Mouse (Mus musculus): Measurements from ENCODE around the gene Mpp4. TPM values are rescaled to one million over a fixed set of nuclear protein-coding genes. Genes with fewer than 3 reads are reported as not detected.

The Mpp4 gene
- polyA plus RNA-seq, 1 experiment from 2014 or later: 0.34 TPM

DNA sequence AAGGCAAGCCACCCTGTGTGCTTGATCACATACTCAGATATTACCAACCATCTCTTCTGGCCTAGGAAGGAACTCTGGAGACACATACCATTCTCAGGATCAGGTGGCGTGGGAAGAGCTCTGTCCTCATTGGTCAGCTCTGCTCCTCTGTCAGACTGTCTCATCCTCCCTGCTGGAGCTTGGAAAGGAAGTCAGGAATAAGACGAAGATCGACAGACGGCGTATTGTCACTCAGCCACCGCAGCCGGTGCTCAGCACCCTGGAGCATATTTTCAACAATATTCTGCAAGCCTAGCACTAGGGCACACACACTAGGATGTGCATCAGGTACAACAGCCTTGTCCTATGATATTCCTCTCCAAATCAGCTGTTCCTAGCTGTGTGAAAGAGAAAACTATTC, 4.7 kb downstream of the Mpp4 start:
- Histone ChIP-seq H3K4me1 (ENCODE audit: control insufficient read depth in 2 of 2, insufficient read depth in 2 of 2, low read length in 2 of 2) (no peaks in the 10 kb centered on the region), H3K4me3 (ENCODE audit: control insufficient read depth in 1 of 2, insufficient read depth in 1 of 2, low read depth in 1 of 2, low read length in 2 of 2) (no peak overlapping the region), H3K27ac (replicated peaks in 1 of 2; ENCODE audit: control insufficient read depth in 1 of 2, insufficient read depth in 1 of 2, low read depth in 2 of 2, low read length in 2 of 2) (no peak overlapping the region), H3K9me3 (ENCODE audit: control insufficient read depth, low read length) (no peaks in the 10 kb centered on the region), H3K36me3 (ENCODE audit: control insufficient read depth, insufficient read depth, low read length) (peaks cover 11% of the 10 kb centered on the region), H3K27me3 (ENCODE audit: control insufficient read depth, insufficient read depth, low read length) (no peaks in the 10 kb centered on the region), H3K4me2 (ENCODE audit: low read length) (no peak overlapping the region), H3K9ac (ENCODE audit: low read length) (no peak overlapping the region)
- 81% methylated on average over 7 of the region's 7 CpGs for WGBS
- ATAC-seq (ENCODE audit: insufficient number of reproducible peaks, insufficient read depth, low FRiP score, low read depth): no peak

DNA sequence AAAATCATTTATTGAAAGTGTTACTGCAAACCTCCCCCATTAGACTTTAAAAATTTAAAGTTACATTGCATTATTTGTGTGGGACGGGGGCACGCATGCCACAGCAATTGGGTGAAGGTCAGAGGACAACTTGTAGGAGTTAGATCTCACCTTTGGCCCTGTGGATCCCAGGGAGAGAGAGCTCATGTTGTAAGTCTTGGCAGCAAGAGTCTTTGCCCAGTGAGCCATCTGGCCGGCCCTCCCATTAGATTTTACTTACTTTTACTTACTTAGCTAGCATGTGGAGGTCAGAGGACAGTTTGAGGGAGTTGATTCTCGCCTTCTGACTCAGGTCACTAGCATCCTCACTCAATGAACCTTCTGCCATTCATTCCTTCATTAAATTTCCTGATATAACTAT, 5.3 kb downstream of the Mpp4 start:
- H3K9ac ChIP-seq (ENCODE audit: low read length): no peak overlapping the region
- H3K36me3 ChIP-seq (ENCODE audit: control insufficient read depth, insufficient read depth, low read length): peaks cover 5% of the 10 kb centered on the region
- no peak overlapping the region for H3K4me2 ChIP-seq (ENCODE audit: low read length)
- no peaks in the 10 kb centered on the region for H3K9me3 ChIP-seq (ENCODE audit: control insufficient read depth, low read length)
- no peaks in the 10 kb centered on the region for H3K27me3 ChIP-seq (ENCODE audit: control insufficient read depth, insufficient read depth, low read length)
- 87% methylated on average over 4 of the region's 4 CpGs for WGBS
- ATAC-seq (ENCODE audit: insufficient number of reproducible peaks, insufficient read depth, low FRiP score, low read depth): no peak
- H3K4me3 ChIP-seq (ENCODE audit: control insufficient read depth in 1 of 2, insufficient read depth in 1 of 2, low read depth in 1 of 2, low read length in 2 of 2): no peak overlapping the region
- no peaks in the 10 kb centered on the region for H3K4me1 ChIP-seq (ENCODE audit: control insufficient read depth in 2 of 2, insufficient read depth in 2 of 2, low read length in 2 of 2)
- no peak overlapping the region for H3K27ac ChIP-seq (replicated peaks in 1 of 2; ENCODE audit: control insufficient read depth in 1 of 2, insufficient read depth in 1 of 2, low read depth in 2 of 2, low read length in 2 of 2)

DNA sequence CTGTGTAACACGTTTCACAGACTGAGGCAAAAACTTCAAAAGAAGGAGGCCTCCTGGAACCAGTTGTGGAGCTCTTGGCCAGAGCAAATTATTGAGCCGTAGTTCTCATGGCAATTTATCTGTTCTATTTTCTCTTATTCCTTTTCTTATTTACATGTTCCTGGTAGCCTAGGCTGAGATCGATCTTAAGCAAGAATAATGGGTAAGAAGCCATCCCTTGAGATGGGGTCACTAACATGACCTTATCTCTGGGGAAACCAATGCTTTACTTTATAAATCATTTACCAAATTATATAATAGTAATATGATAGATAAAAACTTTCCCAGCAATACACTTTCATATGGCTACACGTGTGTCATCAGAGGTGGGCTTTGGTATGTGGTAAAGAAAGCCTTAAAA, 10.8 kb downstream of the Mpp4 start:
- Histone ChIP-seq H3K4me3 (ENCODE audit: control insufficient read depth in 1 of 2, insufficient read depth in 1 of 2, low read depth in 1 of 2, low read length in 2 of 2) (no peak overlapping the region), H3K9me3 (ENCODE audit: control insufficient read depth, low read length) (no peaks in the 10 kb centered on the region), H3K4me1 (ENCODE audit: control insufficient read depth in 2 of 2, insufficient read depth in 2 of 2, low read length in 2 of 2) (no peaks in the 10 kb centered on the region), H3K27ac (replicated peaks in 1 of 2; ENCODE audit: control insufficient read depth in 1 of 2, insufficient read depth in 1 of 2, low read depth in 2 of 2, low read length in 2 of 2) (no peak overlapping the region), H3K27me3 (ENCODE audit: control insufficient read depth, insufficient read depth, low read length) (no peaks in the 10 kb centered on the region), H3K4me2 (ENCODE audit: low read length) (no peak overlapping the region), H3K9ac (ENCODE audit: low read length) (no peak overlapping the region), H3K36me3 (ENCODE audit: control insufficient read depth, insufficient read depth, low read length) (no peaks in the 10 kb centered on the region)
- 78% methylated on average over 4 of the region's 4 CpGs for WGBS
- ATAC-seq (ENCODE audit: insufficient number of reproducible peaks, insufficient read depth, low FRiP score, low read depth): no peak

DNA sequence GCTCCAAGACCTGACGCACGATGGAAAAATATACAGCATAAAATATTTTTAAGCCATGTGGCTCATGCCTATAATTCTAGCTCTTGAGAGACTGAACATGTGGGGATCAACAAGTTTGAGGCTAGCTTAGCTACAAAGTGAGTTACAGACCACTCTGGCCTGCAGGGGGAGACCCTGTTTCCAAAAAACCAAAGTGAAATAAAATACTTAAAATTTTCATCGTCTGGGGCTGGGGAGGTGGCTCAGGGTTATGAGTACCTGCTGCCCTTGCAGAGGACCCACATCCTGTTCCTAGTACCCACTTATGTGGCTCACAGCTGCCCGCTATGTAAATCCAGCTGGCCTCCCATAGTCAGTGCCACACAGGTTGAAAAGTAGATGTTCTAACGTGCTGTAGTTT, 12.6 kb downstream of the Mpp4 start:
- H3K4me1 ChIP-seq (ENCODE audit: control insufficient read depth in 2 of 2, insufficient read depth in 2 of 2, low read length in 2 of 2): no peaks in the 10 kb centered on the region
- H3K27ac ChIP-seq (replicated peaks in 1 of 2; ENCODE audit: control insufficient read depth in 1 of 2, insufficient read depth in 1 of 2, low read depth in 2 of 2, low read length in 2 of 2): no peak overlapping the region
- no peak overlapping the region for H3K4me2 ChIP-seq (ENCODE audit: low read length)
- 74% methylated on average over 5 of the region's 5 CpGs for WGBS
- H3K9ac ChIP-seq (ENCODE audit: low read length): no peak overlapping the region
- H3K4me3 ChIP-seq (ENCODE audit: control insufficient read depth in 1 of 2, insufficient read depth in 1 of 2, low read depth in 1 of 2, low read length in 2 of 2): no peak overlapping the region
- no peaks in the 10 kb centered on the region for H3K36me3 ChIP-seq (ENCODE audit: control insufficient read depth, insufficient read depth, low read length)
- no peaks in the 10 kb centered on the region for H3K27me3 ChIP-seq (ENCODE audit: control insufficient read depth, insufficient read depth, low read length)
- no peak for ATAC-seq (ENCODE audit: insufficient number of reproducible peaks, insufficient read depth, low FRiP score, low read depth)
- H3K9me3 ChIP-seq (ENCODE audit: control insufficient read depth, low read length): no peaks in the 10 kb centered on the region

DNA sequence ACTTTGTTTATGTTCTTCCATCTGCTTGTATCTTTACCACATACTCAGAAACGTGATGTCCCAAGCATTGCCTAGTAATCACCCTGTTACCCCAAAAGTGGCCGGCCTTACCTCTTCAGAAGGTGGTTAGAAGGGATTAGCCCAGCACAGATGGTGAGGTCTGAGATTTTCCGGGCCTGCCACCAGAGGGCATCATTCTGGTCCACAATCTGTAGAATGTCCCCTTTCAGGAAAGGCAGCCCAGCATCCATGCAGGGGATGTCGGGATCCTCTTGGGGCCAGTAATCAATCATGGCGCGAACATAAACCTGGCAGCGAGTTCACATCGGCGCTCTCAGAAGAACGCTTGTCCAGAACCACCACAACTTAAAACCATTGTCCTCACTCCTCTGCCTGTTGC, 18.6 kb downstream of the Mpp4 start:
- Histone ChIP-seq H3K9me3 (ENCODE audit: control insufficient read depth, low read length) (0 out of 2 replicates have a peak, but pooled peaks cover 5% of the 10 kb centered on the region), H3K4me3 (ENCODE audit: control insufficient read depth in 1 of 2, insufficient read depth in 1 of 2, low read depth in 1 of 2, low read length in 2 of 2) (no peak overlapping the region), H3K4me1 (ENCODE audit: control insufficient read depth in 2 of 2, insufficient read depth in 2 of 2, low read length in 2 of 2) (no peaks in the 10 kb centered on the region), H3K27me3 (ENCODE audit: control insufficient read depth, insufficient read depth, low read length) (no peaks in the 10 kb centered on the region; the same call in 1 of the 2 replicates), H3K36me3 (ENCODE audit: control insufficient read depth, insufficient read depth, low read length) (no peaks in the 10 kb centered on the region), H3K4me2 (ENCODE audit: low read length) (no peak overlapping the region), H3K9ac (ENCODE audit: low read length) (no peak overlapping the region), H3K27ac (replicated peaks in 1 of 2; ENCODE audit: control insufficient read depth in 1 of 2, insufficient read depth in 1 of 2, low read depth in 2 of 2, low read length in 2 of 2) (no peak overlapping the region)
- WGBS: 70% methylated on average over 10 of the region's 10 CpGs
- no peak for ATAC-seq (ENCODE audit: insufficient number of reproducible peaks, insufficient read depth, low FRiP score, low read depth)

DNA sequence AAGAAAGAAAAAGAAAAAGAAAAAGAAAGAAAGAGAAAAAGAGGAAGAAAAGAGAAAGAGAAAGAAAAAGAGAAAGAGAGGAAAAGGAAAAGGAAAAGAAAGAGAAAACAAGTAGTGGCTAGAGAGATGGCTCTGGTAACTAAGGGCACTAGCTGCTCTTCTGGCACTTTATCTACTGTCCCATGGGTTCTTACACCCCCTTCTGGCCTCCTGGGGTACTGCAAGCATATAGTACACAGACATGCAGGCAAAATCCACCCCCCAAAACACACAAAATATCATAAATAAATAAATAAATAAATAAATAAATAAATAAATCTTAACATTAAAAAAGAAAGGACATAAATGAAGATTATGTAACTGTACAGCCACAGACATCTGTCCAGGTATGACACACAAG, 20.4 kb downstream of the Mpp4 start:
- Histone ChIP-seq H3K9me3 (ENCODE audit: control insufficient read depth, low read length) (0 out of 2 replicates have a peak, but pooled peaks cover 5% of the 10 kb centered on the region), H3K27ac (replicated peaks in 1 of 2; ENCODE audit: control insufficient read depth in 1 of 2, insufficient read depth in 1 of 2, low read depth in 2 of 2, low read length in 2 of 2) (no peak overlapping the region), H3K4me2 (ENCODE audit: low read length) (no peak overlapping the region), H3K4me1 (ENCODE audit: control insufficient read depth in 2 of 2, insufficient read depth in 2 of 2, low read length in 2 of 2) (no peaks in the 10 kb centered on the region), H3K9ac (ENCODE audit: low read length) (no peak overlapping the region), H3K4me3 (ENCODE audit: control insufficient read depth in 1 of 2, insufficient read depth in 1 of 2, low read depth in 1 of 2, low read length in 2 of 2) (no peak overlapping the region), H3K36me3 (ENCODE audit: control insufficient read depth, insufficient read depth, low read length) (no peaks in the 10 kb centered on the region), H3K27me3 (ENCODE audit: control insufficient read depth, insufficient read depth, low read length) (no peaks in the 10 kb centered on the region; the same call in 1 of the 2 replicates)
- ATAC-seq (ENCODE audit: insufficient number of reproducible peaks, insufficient read depth, low FRiP score, low read depth): no peak

DNA sequence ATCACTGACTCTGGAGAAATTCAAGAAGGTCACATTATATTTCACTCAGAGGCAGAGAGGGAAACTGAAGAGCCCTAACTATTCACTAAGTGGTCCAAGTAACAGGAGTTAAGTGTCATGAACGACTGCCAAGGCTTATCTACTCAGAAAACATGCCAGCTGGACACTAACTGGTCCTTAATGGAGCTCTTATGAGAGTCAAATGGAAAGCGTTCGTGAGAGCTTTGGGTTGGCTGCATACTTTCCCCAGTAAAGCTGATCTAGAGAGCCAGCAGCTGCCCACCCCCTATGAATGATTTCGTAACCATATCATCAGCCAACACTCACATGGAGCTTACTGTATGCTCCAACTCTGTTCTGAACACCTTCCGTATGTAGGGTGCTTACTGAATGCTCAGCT, 28.8 kb downstream of the Mpp4 start:
- Histone ChIP-seq H3K27ac (replicated peaks in 1 of 2; ENCODE audit: control insufficient read depth in 1 of 2, insufficient read depth in 1 of 2, low read depth in 2 of 2, low read length in 2 of 2) (no peak overlapping the region), H3K4me3 (ENCODE audit: control insufficient read depth in 1 of 2, insufficient read depth in 1 of 2, low read depth in 1 of 2, low read length in 2 of 2) (no peak overlapping the region), H3K27me3 (ENCODE audit: control insufficient read depth, insufficient read depth, low read length) (peaks cover 7% of the 10 kb centered on the region; the same call in 1 of the 2 replicates), H3K4me2 (ENCODE audit: low read length) (peak overlapping the region; percentile 23; the same call in 1 of the 2 replicates), H3K4me1 (ENCODE audit: control insufficient read depth in 2 of 2, insufficient read depth in 2 of 2, low read length in 2 of 2) (peaks cover 2 to 4% of the 10 kb centered on the region in 2 experiments; a peak in 1 of 4 replicates), H3K9me3 (ENCODE audit: control insufficient read depth, low read length) (no peaks in the 10 kb centered on the region), H3K36me3 (ENCODE audit: control insufficient read depth, insufficient read depth, low read length) (no peaks in the 10 kb centered on the region), H3K9ac (ENCODE audit: low read length) (no peak overlapping the region)
- 22% methylated on average over 5 of the region's 5 CpGs for WGBS
- ATAC-seq (ENCODE audit: insufficient number of reproducible peaks, insufficient read depth, low FRiP score, low read depth): peak; percentile 39; the same call in 1 of the 2 replicates

DNA sequence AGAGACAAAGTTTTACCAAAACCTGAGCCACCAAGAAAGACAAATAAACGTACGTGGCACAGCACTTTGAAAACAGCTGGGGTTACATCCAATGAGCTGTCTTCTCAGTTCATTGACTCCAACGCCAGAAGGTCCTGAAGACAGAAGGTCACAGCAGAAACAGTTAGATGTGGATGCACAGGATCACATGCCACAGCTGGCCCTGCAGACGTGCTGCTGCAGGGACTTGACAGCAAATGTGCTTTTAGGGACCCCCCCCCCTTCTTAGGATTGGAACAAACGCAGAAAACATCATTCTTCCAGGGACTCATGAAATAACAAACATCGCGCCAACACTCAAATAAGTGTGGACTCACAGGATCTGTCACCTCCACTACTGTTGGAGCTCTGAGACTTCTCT, 34.3 kb downstream of the Mpp4 start:
- H3K4me2 ChIP-seq (ENCODE audit: low read length): no peak overlapping the region
- H3K36me3 ChIP-seq (ENCODE audit: control insufficient read depth, insufficient read depth, low read length): no peaks in the 10 kb centered on the region
- peaks cover 7% of the 10 kb centered on the region; the same call in 1 of the 2 replicates for H3K27me3 ChIP-seq (ENCODE audit: control insufficient read depth, insufficient read depth, low read length)
- no peak for ATAC-seq (ENCODE audit: insufficient number of reproducible peaks, insufficient read depth, low FRiP score, low read depth)
- no peak overlapping the region for H3K4me3 ChIP-seq (ENCODE audit: control insufficient read depth in 1 of 2, insufficient read depth in 1 of 2, low read depth in 1 of 2, low read length in 2 of 2)
- H3K9ac ChIP-seq (ENCODE audit: low read length): no peak overlapping the region
- 71% methylated on average over 7 of the region's 7 CpGs for WGBS
- H3K4me1 ChIP-seq (ENCODE audit: control insufficient read depth in 2 of 2, insufficient read depth in 2 of 2, low read length in 2 of 2): 0 out of 4 replicates have a peak, but pooled peaks cover 0 to under 1% of the 10 kb centered on the region in 2 experiments
- H3K27ac ChIP-seq (replicated peaks in 1 of 2; ENCODE audit: control insufficient read depth in 1 of 2, insufficient read depth in 1 of 2, low read depth in 2 of 2, low read length in 2 of 2): no peak overlapping the region
- H3K9me3 ChIP-seq (ENCODE audit: control insufficient read depth, low read length): no peaks in the 10 kb centered on the region
